Mouse (Mus musculus): ENCODE data around the gene Zfp462.
"Not testable (repeated sequence)": the region's sequence is repeated elsewhere in the genome, so short reads cannot be mapped to it uniquely, and the experiment has no call there.

Gene Zfp462

DNA sequence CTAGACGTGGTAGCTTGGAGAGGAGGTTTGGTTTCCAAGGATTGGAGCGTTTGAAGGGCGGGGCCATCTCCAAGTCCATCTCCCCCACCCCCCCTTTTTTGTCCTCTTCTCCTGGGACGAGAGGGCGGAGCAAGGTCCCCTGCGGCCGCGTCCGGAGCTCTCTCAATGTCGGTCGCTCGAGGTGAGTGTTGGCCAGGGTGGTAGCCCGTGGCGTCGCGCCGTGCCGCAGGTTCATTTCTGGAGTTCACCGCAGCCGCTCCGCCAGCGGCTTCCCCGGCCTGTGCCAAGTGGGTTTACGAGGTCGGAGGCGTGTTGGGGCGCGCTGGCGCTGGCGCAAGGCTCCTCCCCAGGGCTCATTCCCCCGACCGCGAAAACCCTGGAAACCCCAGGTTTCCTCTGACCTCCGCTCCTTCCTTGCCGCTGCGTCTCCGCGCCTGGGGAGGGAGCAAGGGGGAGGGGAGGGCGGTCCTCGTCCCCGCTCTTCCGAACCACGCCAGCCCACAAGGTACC lies at the start of gene Zfp462:
Gene Zfp462 (plus strand): TSS at position 128 of the 510 bp plus-strand sequence.
- no peak for DNase-seq

DNA sequence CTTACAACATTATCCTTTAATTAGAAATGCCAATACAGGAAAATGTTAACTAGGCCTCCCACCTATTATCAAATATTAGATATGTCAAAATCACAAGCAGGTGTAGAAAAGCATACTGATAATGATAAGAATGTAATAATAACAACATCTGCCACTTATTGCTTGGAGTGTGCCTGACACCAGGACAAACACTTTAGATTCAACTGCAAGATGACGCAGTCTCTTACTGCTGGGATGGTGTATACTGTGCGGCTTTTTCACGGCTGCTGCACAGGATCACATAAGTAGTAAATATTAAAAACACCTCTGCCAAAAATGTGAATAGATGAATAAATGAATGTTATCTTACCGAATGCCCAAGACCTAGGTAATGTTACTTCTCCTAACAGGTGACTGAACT lies 48.8 kb upstream of the Zfp462 start:
- DNase-seq, result no peak

DNA sequence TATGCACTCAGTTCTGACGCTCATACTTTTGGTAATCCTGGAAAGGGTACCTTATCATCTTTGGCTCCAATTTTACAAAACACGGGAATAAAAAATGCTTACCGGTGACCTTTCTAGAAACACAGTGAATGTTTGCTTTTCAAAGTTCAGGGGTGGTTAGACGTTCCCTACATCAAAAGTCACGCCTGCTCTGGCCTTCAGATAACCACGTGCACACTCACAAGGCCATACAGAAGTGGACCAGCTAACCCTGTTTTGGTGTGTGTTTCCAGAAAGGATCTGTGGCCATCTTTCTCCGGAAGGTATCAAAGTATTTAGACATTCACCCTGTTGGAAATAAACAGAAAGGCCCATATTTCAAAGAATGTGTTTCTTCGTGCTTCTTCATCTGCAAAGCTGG lies 40.2 kb upstream of the Zfp462 start:
- DNase-seq, result no peak

DNA sequence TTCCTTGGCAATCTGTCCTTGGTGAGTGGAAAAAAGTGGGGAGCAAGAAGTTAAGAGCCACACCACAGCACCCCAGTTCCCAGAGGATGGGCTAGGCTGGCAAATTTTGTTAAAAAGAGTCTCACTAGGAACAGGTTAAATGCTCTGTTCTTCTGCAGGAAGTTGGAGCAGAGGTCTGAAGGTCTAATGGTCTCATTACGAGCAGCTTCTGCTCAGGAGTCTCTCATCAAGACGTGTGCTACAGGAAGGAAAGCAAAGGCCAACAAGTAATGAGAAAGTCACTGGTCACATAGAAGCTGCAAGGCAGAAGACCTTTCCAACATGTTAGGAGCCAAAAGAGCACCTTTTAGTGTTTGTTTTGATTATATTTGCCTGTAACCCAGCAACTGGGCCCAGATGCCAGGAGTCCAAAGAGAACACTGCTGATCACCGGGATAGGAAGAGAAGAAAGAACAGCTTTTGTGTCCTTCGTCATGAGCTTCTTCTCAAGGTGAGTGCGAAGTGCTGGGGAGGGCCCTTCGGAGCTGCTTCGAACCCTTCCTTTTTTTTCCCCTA lies 39.4 kb upstream of the Zfp462 start:
- no peak for DNase-seq

DNA sequence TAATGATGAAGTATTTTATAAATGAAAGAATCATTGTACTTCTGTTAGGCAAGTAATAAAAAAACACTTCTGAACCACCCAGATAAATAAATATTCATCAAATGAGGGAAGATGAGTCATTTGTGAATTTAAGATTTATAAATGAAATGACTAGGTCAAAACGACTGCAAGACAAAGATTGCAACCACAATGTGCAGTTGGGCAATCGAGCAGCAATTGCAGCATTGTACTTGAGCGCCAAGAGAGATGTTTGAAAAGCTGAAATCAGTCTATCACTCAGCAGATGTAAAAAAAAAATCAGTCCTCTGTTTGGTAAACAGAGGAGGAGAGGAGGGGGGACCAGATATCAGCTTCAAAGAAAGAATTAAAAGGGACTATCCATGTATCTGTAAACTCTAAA lies 34.5 kb upstream of the Zfp462 start:
- no peak for DNase-seq

DNA sequence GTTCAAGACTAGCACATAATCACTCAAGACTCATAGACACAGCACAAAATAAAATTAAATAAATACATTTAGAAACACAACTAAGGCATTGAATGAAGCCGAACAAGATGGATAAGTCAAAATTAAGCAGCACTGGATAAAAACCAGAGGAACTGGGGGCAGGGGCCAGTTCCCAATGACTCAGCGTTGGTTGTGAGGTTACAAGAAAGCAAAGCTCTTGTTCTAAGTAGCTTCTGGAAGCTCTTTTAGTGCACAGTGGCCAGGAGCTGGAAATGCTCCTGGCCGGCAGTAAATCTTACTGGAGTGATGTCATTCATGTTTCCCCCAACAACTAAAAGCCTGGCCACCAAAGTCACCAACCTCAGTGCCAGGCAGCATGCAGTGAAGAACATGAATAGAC lies 26.6 kb upstream of the Zfp462 start:
- DNase-seq, result no peak

DNA sequence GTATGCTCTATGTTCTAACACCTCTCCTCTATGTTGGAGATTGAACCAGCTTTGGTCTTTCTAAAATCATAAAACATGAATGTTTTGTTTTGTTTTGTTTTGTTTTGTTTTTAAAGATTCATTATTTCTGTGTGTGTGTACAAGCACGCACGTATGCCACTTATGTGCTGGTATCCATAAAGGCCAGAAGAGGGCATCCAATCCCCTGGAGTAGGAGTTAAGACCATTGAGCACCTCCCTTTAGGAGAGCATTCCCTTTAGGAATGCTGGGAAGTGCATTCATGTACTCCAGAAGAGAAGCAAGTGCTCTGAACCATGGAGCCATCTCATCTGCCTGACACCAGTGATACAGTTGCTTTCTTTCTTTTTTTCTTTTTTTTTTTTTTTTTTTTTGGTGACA lies 21.5 kb upstream of the Zfp462 start:
- no peak for DNase-seq

DNA sequence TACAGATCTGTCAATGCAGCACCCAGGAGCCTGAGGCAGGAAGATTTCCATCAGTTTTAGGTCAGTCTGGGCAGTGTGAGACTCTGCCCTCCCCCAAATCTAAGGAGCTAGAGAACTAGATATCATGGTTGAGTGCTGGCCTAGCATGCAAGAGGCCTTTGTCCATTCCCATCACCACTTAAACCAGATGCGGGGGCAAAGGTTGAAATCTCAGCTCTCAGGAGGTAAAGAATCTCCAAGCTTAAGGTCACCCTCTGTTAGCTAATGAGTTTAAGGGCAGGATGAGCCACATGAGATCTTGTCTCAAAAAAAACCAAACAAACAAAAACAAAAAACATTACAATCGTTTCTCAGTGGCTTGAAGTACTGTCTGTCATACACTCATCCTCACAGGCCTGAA lies 20.5 kb upstream of the Zfp462 start:
- no peak for DNase-seq

DNA sequence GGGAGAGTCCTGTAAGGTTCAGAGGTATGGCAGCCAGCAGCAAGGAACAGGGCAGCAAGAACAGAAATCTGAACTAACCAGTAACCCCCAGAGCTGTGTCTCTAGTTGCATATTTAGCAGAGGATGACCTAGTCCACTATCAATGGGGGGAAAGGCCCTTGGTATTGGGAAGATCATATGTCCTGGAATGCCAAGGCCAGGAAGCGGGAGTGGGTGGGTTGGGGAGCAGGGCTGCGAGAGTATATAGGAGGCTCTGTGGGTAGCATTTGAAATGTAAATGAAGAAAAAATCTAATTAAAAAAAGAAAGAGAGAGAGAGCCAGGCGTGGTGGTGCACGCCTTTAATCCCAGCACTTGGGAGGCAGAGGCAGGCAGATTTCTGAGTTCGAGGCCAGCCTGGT lies 18.4 kb upstream of the Zfp462 start:
- DNase-seq, result not testable (repeated sequence)

DNA sequence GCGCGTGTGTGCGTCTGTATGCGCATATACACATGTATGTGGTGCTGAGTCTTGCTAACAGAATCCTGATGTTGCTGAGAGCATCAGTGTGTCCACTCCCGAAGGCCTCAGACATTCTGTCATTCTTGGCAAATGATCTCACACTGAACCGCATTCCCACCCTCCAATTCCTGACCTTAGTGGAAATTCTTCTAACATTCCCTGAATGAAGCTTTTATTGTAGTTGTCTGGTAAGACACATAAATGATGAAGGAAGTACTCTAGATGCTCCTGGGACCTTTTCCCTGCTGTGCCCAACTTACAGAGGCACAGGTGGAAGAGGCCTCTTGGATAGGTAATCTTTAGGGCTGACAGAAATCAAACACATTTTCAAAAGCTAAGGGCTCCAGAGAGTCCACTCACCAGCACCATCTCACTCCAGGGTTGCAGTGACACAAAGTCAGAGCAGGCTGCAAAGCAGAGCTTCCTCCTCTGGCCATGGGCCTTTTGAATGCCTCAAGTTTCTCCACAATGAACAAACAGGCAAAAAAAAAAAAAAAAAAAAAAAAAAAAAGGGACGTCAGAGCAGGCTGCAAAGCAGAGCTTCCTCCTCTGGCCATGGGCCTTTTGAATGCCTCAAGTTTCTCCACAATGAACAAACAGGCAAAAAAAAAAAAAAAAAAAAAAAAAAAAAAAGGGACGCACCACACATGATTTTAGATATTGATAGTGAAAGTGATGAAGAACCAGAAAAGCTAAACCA lies 17.4 kb upstream of the Zfp462 start:
- DNase-seq, result not testable (repeated sequence)

DNA sequence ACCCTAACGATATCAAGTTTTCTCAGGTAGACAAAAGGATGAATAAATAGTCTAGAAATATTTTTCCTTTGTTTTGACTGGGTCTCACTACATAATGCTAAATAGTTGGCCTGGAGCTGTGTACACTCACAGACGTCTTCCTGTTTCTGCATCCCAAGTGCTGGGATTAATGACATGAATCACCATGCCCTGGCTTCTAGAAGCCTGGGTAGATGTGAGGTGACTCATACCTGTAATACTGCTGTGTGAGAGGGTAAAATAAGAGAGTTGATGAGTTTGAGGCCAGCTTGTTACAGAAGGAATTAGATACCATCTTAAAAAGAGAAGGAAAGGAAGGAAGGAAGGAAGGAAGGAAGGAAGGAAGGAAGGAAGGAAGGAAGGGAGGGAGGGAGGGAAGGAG lies 15.2 kb upstream of the Zfp462 start:
- no peak for DNase-seq

DNA sequence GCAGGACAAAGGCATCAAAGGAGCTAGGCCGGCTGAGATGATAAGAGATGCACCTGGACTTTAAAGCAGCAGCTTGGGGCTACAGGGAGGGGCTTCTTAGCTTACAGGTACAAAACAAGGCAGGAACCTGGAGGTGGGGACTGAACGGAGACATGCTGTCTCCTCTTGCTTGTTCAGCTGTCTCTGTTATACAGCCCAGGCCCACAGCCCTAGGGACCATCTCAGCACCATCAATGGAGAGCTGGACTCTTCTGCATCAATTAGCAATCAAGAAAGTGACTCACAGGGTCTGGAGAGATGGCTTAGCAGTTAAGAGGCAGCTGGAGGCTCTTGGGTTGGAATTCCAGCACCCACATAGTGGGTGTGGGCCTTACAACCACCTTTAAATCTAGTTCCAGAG lies 12.2 kb upstream of the Zfp462 start:
- no peak for DNase-seq

DNA sequence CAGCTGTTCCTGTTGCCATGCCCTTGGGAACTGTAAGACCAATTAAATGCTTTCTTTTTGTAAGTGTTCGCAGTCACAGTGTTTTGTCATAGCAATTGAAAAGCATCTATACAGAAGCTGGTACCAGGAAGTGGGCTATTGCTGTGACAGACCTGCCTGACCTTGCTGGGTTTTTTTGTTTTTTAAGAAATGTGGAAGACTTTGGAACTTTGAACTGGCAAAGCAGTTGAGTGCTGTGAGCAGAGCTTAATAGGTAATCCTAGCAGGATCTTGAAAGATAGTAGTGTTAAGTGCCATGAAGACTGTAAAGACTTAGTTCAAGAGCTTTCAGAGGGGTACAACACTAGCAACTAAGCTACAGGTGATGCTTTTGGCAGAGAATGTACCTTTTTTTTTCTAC lies 7.7 kb upstream of the Zfp462 start:
- no peak for DNase-seq

DNA sequence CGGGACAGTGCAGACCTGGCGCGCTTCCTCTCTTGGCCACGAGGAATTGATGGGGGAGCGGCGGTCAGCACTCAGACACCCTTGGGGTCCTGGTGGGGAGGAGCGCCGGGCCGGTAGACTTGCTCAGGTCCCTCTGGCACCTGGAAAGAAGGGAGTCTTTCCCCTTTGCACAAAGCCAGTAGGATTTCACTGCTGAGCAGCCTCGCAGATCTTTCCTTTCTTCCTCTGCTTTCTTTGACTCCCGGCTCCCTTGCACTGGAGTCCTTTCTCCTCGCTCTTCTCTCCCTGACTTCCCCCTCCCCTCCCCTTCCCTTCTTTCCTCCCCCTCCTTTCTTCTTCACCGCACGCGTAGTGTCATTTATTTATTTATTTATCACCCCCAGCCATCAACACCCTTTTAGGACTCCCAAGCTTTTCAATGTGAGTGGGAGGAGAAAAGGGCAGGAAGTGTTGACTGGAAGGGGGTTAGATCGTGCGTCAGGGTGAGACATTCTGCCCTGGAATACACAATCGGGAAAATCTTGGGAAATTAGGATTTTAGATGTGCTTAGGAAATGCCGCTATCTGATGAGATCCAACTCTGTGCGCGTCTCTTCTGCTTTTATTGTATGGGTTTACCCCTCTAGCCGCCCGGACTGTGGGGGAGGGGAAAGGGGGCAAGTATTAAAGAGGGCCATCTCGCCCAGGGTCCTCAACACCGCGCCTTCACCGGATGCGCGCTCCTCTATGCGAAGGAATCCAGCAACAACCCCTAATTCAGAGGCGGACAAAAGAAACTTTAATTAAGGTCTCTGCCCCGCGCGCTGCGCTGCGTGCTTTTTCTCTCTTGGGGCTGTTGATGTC lies 976 bp downstream of the Zfp462 start:
- no peak for DNase-seq

DNA sequence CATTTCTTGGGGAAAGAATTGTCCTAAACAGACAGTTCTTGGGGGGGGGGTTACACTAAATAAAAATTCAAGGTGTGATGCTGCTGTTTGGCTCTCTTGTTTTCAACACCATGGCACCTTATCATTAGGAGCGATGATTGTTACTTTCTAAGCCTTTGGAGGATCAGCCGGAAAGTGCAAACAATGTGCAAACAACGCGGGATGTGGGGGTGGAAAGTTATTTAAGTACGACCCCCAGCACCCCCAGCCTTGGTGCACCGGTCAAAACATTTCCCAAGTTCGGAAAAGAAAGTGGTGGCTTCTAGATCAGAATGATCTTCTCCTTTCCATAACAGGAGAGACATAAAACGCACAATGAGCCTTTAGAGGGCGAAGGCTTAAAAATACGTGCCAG lies 1.8 kb downstream of the Zfp462 start:
- DNase-seq, result no peak

DNA sequence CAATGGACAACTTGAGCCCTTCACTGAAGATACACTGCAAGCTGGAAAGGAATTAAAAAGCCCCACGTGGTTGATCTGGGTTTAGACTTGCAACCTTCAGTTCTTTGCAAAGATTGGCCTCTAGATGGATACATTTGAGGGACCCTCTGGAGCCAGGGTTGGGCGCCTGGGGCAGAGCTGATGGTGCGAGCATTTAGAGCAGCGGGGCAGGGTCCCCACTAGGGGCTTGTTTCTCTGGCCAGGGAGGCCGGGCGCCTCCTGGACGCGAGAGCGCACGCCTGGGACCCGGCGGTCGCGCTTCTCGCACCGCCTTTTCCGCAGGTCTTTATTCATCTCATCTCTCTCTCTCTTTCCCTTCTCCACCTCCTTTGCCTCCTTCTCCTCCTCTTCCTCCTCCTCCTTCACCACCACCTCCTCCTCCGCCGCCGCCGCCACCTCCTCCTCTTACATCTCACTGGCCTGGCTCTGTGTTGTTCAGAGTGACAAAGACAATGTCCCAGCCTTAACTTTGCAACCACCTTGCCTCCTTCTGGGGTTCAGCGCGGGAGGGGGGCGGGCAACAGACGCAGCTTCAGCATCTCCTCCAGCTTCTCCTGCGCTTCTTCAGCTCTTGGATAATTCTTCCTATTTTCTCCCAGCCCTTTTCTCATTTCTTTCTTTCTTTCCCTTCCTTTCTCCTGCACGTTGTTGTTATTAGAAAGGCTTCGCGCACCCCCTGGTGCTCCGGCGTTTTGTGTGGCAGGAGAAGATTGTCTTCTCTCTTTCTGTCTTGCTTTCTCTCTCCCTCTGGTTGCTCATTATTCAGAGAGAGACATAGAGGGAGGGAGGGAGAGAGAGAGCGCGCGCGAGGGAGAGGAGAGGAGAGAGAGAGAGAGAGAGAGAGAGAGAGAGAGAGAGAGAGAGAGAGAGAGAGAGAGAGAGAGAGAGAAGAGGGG lies 2.5 kb downstream of the Zfp462 start:
- no peak for DNase-seq

DNA sequence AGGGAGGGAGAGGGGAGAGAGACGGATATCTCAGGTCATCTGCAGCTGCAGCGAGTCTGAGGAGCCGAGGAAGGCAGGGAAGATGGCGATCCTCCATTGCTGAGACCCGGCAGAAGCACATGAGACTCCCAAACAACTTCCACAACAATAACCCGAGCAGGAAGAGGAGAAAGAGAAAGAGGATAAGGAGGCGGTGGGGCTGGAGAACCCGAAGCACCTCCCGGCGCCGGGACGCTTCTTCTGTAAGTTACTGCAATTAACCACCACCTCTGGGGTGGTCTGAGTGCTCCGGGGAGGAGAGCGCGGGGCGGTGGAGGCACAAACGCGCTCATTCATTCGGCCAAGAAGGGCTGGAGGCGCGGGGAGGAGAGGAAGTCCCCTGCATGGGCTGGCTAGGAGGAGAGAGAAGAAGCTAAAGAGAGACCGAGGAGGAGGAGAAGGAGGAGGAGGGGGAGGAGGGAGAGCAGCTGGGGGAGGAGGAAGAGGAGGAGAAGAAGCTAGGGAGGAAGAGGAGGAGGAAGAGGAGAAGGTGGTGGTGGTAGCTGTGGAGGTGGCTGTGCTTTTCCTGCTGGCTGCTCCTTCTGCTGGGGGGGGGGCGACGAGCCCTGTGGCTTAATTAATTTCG lies 3.3 kb downstream of the Zfp462 start:
- no peak for DNase-seq

DNA sequence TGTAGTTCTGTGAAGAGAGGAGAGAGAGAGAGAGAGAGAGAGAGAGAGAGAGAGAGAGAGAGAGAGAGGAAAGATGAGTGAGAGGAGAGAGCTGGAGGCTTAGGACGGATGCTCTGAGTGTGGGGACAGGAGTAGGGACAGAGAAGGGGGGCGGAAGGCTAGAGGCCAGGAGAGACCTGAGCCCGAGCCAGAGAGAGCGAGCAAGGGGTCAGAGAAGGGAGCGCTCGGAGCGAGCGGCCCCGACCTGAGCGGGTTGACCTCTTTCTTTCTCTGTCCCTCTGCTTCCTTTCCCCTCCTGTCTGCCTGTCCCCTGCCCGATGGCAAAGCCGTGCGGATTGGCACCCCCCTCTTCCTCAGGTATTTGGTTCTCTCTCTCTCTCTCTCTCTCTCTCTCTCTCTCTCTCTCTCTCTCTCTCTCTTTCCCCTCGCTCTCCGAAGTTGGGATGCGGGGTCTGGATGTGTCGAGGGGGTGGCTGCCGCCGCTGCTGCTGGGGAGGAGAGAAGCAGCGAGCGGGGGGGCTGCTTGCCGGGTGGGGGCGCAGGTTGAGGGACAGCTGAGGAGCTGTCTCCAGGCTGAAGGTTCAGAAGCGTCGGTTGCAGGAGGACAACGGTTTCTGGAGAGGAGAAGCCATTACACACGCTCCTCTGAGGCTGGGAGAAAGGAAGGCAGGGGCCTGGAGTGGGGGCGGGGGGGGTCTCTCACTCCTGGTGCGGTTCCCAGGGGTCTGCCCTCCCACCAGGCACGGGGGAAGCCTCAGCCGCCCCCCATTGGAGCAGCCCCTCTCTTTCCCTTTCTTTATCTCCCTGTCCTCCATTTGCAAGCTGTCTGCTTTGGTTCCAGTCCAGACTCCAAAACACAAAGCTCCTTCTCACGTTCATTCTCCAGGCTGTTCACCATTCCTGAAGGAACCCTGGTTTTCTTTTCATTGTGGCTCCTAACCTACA lies 4.0 kb downstream of the Zfp462 start:
- no peak for DNase-seq

DNA sequence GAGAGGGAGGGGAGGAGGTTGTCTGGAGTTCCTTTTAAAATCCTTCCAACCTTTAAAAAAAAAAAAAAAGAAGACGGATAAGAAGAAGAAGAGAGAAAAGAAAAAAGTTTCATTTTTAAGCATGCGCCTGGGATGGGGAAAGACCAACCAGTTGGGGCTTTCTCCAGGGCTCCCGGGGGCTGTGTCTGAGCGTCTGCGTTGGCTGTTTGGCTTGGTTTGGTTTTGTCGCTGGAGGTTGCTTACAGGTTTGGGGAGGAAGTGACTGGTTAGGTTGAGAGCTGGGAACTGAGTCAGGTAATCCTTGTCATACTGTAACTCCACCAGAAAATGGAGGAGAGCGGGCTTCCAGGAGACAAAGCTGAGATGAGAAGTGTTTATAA lies 4.7 kb downstream of the Zfp462 start:
- DNase-seq, result no peak

DNA sequence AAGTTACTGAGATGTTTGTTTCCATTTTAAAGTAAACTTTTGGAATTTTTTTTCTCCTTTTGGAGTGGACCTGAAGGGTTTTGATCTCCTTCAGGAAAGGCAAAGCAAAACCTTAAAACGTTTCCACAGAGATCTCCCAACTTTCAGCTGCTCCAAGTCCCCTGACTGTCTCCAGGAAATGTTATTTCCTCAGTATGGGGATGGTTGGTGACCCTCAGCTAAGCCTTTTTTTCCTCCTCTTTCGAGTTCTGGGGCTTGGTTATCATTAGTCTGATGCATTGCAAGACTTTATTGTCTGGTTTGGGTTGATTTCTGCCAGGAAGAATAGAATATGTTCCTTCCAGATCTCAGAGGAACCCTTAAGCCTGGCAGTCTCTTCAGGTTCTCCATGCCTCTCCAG lies 5.3 kb downstream of the Zfp462 start:
- DNase-seq, result no peak

DNA sequence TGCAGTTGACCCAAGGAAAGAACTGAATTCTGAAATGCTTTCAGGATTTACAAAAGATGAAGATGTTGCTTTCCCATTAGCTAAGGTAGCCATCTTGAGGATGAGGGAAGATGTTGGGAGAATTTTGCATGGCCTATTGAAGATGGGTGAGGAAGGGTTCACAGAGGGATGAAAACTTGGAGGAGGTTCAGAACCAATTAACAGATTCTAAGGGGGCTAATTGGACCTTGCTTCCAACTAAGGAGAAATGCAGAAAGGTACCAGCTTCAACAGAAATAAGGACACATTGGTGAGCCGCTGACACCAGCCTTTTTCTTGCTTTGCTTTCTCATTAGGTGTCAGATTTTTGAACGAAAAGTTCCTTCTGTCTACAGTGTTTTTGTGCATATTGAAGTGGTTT lies 6.0 kb downstream of the Zfp462 start:
- no peak for DNase-seq
